Comparison of ENCODE assay signal across 8 mouse cellular contexts in genomic region chr14:78724414-78725306, GRCm38 (mm10). TPM values are rescaled to one million over a fixed set of nuclear protein-coding genes. Genes with fewer than 3 reads are reported as not detected.
A peak's percentile ranks its signal among the peaks of the same experiment; 100 is the strongest.
DNase-seq lines count a peak whose midpoint lies in the region; ATAC-seq and TF ChIP-seq lines count a peak whose summit lies in the region.

No protein-coding gene starts in this region.

- intact Hi-C loops in gastrocnemius, adult 2 months (cut with DNase I): loop anchor here (5.0 kb wide), 1 partner anchor 52 kb away; no protein-coding TSS in a partner anchor
- intact Hi-C loops in left cerebral cortex, postnatal 14 days (cut with DNase I): no loop called here

- WGBS in hindbrain, embryonic 13.5 days: under 1% methylated on average over 51 of the region's 52 CpGs

- peak overlapping the region; percentile 74 for H3K4me3 ChIP-seq in gastrocnemius, adult 2 months
- peak overlapping the region; percentile 57 for H3K4me3 ChIP-seq in hindbrain, embryonic 13.5 days

- peak overlapping the region; percentile 77 for H3K27ac ChIP-seq in gastrocnemius, adult 2 months
- 0 out of 2 replicates have a peak overlapping the region, but pooled peaks have one; percentile 35 for H3K27ac ChIP-seq in hindbrain, embryonic 13.5 days

- no peaks in the 10 kb centered on the region for H3K9me3 ChIP-seq in hindbrain, embryonic 13.5 days

- peak; percentile 36; the same call in 1 of the 2 replicates for TF ChIP-seq CTCF in gastrocnemius, adult 2 months (IDR thresholded peaks at IDR 0.05)

- peaks cover 20% of the 10 kb centered on the region for H3K4me1 ChIP-seq in hindbrain, embryonic 13.5 days (replicated peaks)

- H3K27me3 ChIP-seq in hindbrain, embryonic 13.5 days: peaks cover 20% of the 10 kb centered on the region

- DNase-seq in adrenal gland, adult (ENCODE audit: inconsistent age in 2 of 2, low spot score in 1 of 2): peak; percentile 77 to 92
- DNase-seq in cerebellum, adult 9-11 months: peak; percentile 26
- DNase-seq in gastrocnemius, adult 2 months: peak; percentile 68
- peak; percentile 22 to 23 for DNase-seq in left cerebral cortex, postnatal 14 days (ENCODE audit: low spot score in 2 of 2)
- peak; percentile 51 for DNase-seq in right cerebral cortex, adult 18-20 months
- no peak for DNase-seq in natural killer cell, adult 2 months (ENCODE audit: low spot score in 2 of 2)

- peak overlapping the region; percentile 82 for H3K9ac ChIP-seq in hindbrain, embryonic 13.5 days

- peak overlapping the region; percentile 95 for H3K4me2 ChIP-seq in hindbrain, embryonic 13.5 days

- H3K36me3 ChIP-seq in hindbrain, embryonic 13.5 days: no peaks in the 10 kb centered on the region

- peak; percentile 83 for ATAC-seq in hindbrain, embryonic 13.5 days (ENCODE audit: low FRiP score)
- ATAC-seq in megakaryocyte, adult 5-6 weeks (ENCODE audit: poor library complexity, severe bottlenecking): peak; percentile 73

RNA-seq across cellular contexts. Expression of gene Dgkh, which starts 7.9 kb away (rescaled TPM):
- total RNA-seq in gastrocnemius, adult 2 months (2021): 1 to 10 TPM; 2.8 to 3.3 TPM
- 2.3 and 2.9 TPM in 2 replicates for polyA plus RNA-seq in hindbrain, embryonic 13.5 days (2015; fragmentation: Nextera tagmentation; extraction: Ambion mirVana)
- total RNA-seq in left cerebral cortex, postnatal 14 days (2021): 10 to 100 TPM; 83.6 to 95.7 TPM
- 4.8 and 5.9 TPM in 2 replicates for total RNA-seq in megakaryocyte, adult 5-6 weeks (2015)
- 3.5 and 5.9 TPM in 2 replicates for total RNA-seq in megakaryocyte, adult 5-6 weeks (2017)

Comparison
In these comparisons a context has a peak if more than half of its experiments do, and no peak if none do; other contexts are left out.
1. DNase-seq: peak in adrenal gland, adult (2 of 2), cerebellum, adult 9-11 months (single experiment), gastrocnemius, adult 2 months (single experiment), left cerebral cortex, postnatal 14 days (2 of 2) and right cerebral cortex, adult 18-20 months (single experiment); none in natural killer cell, adult 2 months (0 of 2).
2. RNA of gene Dgkh, which starts 7.9 kb away (total RNA-seq): 83.6 to 95.7 TPM in left cerebral cortex, postnatal 14 days; 3.5 to 5.9 TPM in megakaryocyte, adult 5-6 weeks and 2.8 to 3.3 TPM in gastrocnemius, adult 2 months; every median in the first group is over 10 times any median in the second.